Mouse (Mus musculus) C2C12 (cell line): Measurements from ENCODE around the gene Tnfaip3.

Source experiments
- CTCF ChIP-seq: IDR thresholded peaks from one replicate; pipeline ENCODE4 v1.5.1; 2011; ENCODE audit not compliant: control insufficient read depth, insufficient read depth, insufficient read length
- MAX ChIP-seq: IDR thresholded peaks from one replicate; pipeline ENCODE4 v1.6.1; 2011; ENCODE audit warnings: mild to moderate bottlenecking, control low read depth

- no peak for TF ChIP-seq MAX
- TF ChIP-seq CTCF = no peak
Measured at GRCm38 (mm10) chr10:19033696-19034095, 18.2 kb upstream of the Tnfaip3 start.
